Mouse (Mus musculus) hindbrain, embryonic 14.5 days (tissue): ENCODE measurements around the gene Tigar. TPM values are rescaled to one million over a fixed set of nuclear protein-coding genes. Genes with fewer than 3 reads are reported as not detected.

Source experiments
- ATAC-seq: fragments of 200-750 bp; cut with Nextera tagmentation; 2 replicates; pipeline ENCODE4 v1.8.0; 2017; ENCODE audit warnings: moderate number of reproducible peaks, mild to moderate bottlenecking, moderate TSS enrichment, moderate library complexity; ENCODE audit not compliant: low FRiP score
- DNase-seq: peaks from one replicate; pipeline ENCODE4 v3.0.0-alpha.2; 2015; ENCODE audit warnings: low spot score
- H3K27ac ChIP-seq: fragments of 300-500 bp; sonication (generic); 2 replicates; pipeline ENCODE4 v1.5.1; 2014; ENCODE audit warnings: mild to moderate bottlenecking, moderate library complexity
- H3K27me3 ChIP-seq: fragments of 300-500 bp; sonication (generic); 2 replicates; pipeline ENCODE4 v1.6.1; 2014; ENCODE audit warnings: mild to moderate bottlenecking, low read length, mixed read lengths; ENCODE audit not compliant: control insufficient read depth, insufficient read depth
- H3K36me3 ChIP-seq: fragments of 300-500 bp; sonication (generic); replicated peaks from 2 replicates; pipeline ENCODE4 v1.6.1; 2014; ENCODE audit not compliant: control insufficient read depth, insufficient read depth
- H3K4me1 ChIP-seq: fragments of 300-500 bp; sonication (generic); replicated peaks from 2 replicates; pipeline ENCODE4 v1.6.1; 2014; ENCODE audit warnings: antibody characterized with exemption, low read length, mixed read lengths; ENCODE audit not compliant: control insufficient read depth, insufficient read depth
- H3K4me2 ChIP-seq: fragments of 300-500 bp; sonication (generic); replicated peaks from 2 replicates; pipeline ENCODE4 v1.6.1; 2014; ENCODE audit warnings: mild to moderate bottlenecking, moderate library complexity
- H3K4me3 ChIP-seq: fragments of 300-500 bp; sonication (generic); replicated peaks from 2 replicates; pipeline ENCODE4 v1.5.1; 2014; ENCODE audit warnings: mild to moderate bottlenecking, low read length
- H3K9ac ChIP-seq: fragments of 300-500 bp; sonication (generic); 2 replicates; pipeline ENCODE4 v1.6.1; 2014
- H3K9me3 ChIP-seq: fragments of 300-500 bp; sonication (generic); 2 replicates; pipeline ENCODE4 v1.6.1; 2016; ENCODE audit warnings: low read length; ENCODE audit not compliant: control insufficient read depth
- WGBS: fragments of 180-500 bp; shearing (Covaris S2); extraction: QIAGEN DNeasy Blood & Tissue Kit; methylation state at CpG from one replicate; pipeline ENCODE4 v1.1.7; 2014; 5-methylcytosine and 5-hydroxymethylcytosine counted together
- polyA plus RNA-seq: library from polyadenylated mRNA; unstranded; fragments of >200 nt; fragmentation: Nextera tagmentation; extraction: Ambion mirVana; gene quantifications from 2 replicates; pipeline ENCODE4 v1.2.1, GENCODE M21; 2014

The Tigar gene
- polyA plus RNA-seq, 1 experiment from 2014 or later: 6.5 TPM

- DNase-seq (no peak), ATAC-seq (no peak)
- no peak overlapping the region for H3K4me3 ChIP-seq
- H3K9ac ChIP-seq: no peak overlapping the region
- H3K36me3 ChIP-seq: no peaks in the 10 kb centered on the region
- no peaks in the 10 kb centered on the region for H3K4me1 ChIP-seq
- peaks cover 8% of the 10 kb centered on the region; the same call in 1 of the 2 replicates for H3K27me3 ChIP-seq
- H3K4me2 ChIP-seq: no peak overlapping the region
- H3K9me3 ChIP-seq: no peaks in the 10 kb centered on the region
- 86% methylated on average over 7 of the region's 7 CpGs for WGBS
- no peak overlapping the region for H3K27ac ChIP-seq
These were observed 34.4 kb upstream of the Tigar start for GRCm38 (mm10) chr6:127143576-127144288.

- ATAC-seq (no peak), DNase-seq (no peak)
- WGBS: 82% methylated on average over 10 of the region's 10 CpGs
- Histone ChIP-seq H3K36me3 (no peaks in the 10 kb centered on the region), H3K27me3 (peaks cover 2% of the 10 kb centered on the region; the same call in 1 of the 2 replicates), H3K9me3 (no peaks in the 10 kb centered on the region), H3K9ac (no peak overlapping the region), H3K4me1 (no peaks in the 10 kb centered on the region), H3K4me3 (no peak overlapping the region), H3K27ac (no peak overlapping the region), H3K4me2 (no peak overlapping the region)
These were observed 33.8 kb upstream of the Tigar start for GRCm38 (mm10) chr6:127143124-127143520.

GRCm38 (mm10) chr6:127142154-127143123 is 33.1 kb upstream of the Tigar start:
- Histone ChIP-seq H3K4me3 (no peak overlapping the region), H3K4me2 (no peak overlapping the region)

GRCm38 (mm10) chr6:127138962-127139361 is 29.6 kb upstream of the Tigar start:
- WGBS: 97% methylated on average over 11 of the region's 11 CpGs
- ATAC-seq: no peak
- no peaks in the 10 kb centered on the region for H3K36me3 ChIP-seq

More at GRCm38 (mm10) chr6:127142154-127143123, 33.1 kb upstream of the Tigar start:
- Histone ChIP-seq H3K9me3 (no peaks in the 10 kb centered on the region), H3K27ac (no peak overlapping the region), H3K9ac (no peak overlapping the region), H3K4me1 (no peaks in the 10 kb centered on the region), H3K36me3 (no peaks in the 10 kb centered on the region), H3K27me3 (no peaks in the 10 kb centered on the region)
- DNase-seq (peak; percentile 88), ATAC-seq (peak; percentile 35; the same call in 1 of the 2 replicates)
- 26% methylated on average over 9 of the region's 10 CpGs for WGBS

GRCm38 (mm10) chr6:127133433-127134245 is 24.3 kb upstream of the Tigar start:
- Histone ChIP-seq H3K4me3 (no peak overlapping the region), H3K9ac (peak overlapping the region; percentile 28; the same call in 1 of the 2 replicates), H3K27ac (no peak overlapping the region), H3K4me1 (no peaks in the 10 kb centered on the region; the same call in 1 of the 2 replicates), H3K27me3 (no peaks in the 10 kb centered on the region), H3K9me3 (no peaks in the 10 kb centered on the region), H3K4me2 (peak overlapping the region; percentile 39), H3K36me3 (no peaks in the 10 kb centered on the region)
- DNase-seq (peak; percentile 43), ATAC-seq (peak; percentile 85)
- WGBS: 31% methylated on average over 14 of the region's 16 CpGs

More at GRCm38 (mm10) chr6:127138962-127139361, 29.6 kb upstream of the Tigar start:
- Histone ChIP-seq H3K9ac (no peak overlapping the region), H3K27me3 (no peaks in the 10 kb centered on the region), H3K4me1 (no peaks in the 10 kb centered on the region), H3K27ac (no peak overlapping the region), H3K4me2 (no peak overlapping the region), H3K4me3 (no peak overlapping the region), H3K9me3 (no peaks in the 10 kb centered on the region)
- no peak for DNase-seq

- no peak overlapping the region for H3K27ac ChIP-seq
- no peaks in the 10 kb centered on the region for H3K36me3 ChIP-seq
- no peaks in the 10 kb centered on the region for H3K9me3 ChIP-seq
- ATAC-seq (no peak), DNase-seq (no peak)
- no peaks in the 10 kb centered on the region for H3K27me3 ChIP-seq
- no peak overlapping the region for H3K4me2 ChIP-seq
- no peak overlapping the region for H3K4me3 ChIP-seq
- no peak overlapping the region for H3K9ac ChIP-seq
- no peaks in the 10 kb centered on the region; the same call in 1 of the 2 replicates for H3K4me1 ChIP-seq
- WGBS: 78% methylated on average over 3 of the region's 3 CpGs
These were observed 23.4 kb upstream of the Tigar start for GRCm38 (mm10) chr6:127132719-127133118.

- DNase-seq: no peak
- no peak overlapping the region for H3K27ac ChIP-seq
These were observed 22.6 kb upstream of the Tigar start for GRCm38 (mm10) chr6:127131946-127132345.

GRCm38 (mm10) chr6:127130377-127130776 is 21.0 kb upstream of the Tigar start:
- Histone ChIP-seq H3K9ac (no peak overlapping the region), H3K4me2 (no peak overlapping the region), H3K27me3 (no peaks in the 10 kb centered on the region), H3K4me3 (no peak overlapping the region), H3K4me1 (no peaks in the 10 kb centered on the region; the same call in 1 of the 2 replicates), H3K36me3 (no peaks in the 10 kb centered on the region), H3K27ac (no peak overlapping the region), H3K9me3 (no peaks in the 10 kb centered on the region)
- WGBS: 65% methylated on average over 13 of the region's 13 CpGs
- ATAC-seq (no peak), DNase-seq (no peak)

More at GRCm38 (mm10) chr6:127131946-127132345, 22.6 kb upstream of the Tigar start:
- H3K9me3 ChIP-seq: no peaks in the 10 kb centered on the region
- H3K27me3 ChIP-seq: no peaks in the 10 kb centered on the region
- H3K4me3 ChIP-seq: no peak overlapping the region
- WGBS: 92% methylated on average over 3 of the region's 3 CpGs
- no peaks in the 10 kb centered on the region; the same call in 1 of the 2 replicates for H3K4me1 ChIP-seq
- H3K9ac ChIP-seq: no peak overlapping the region
- no peaks in the 10 kb centered on the region for H3K36me3 ChIP-seq
- no peak overlapping the region for H3K4me2 ChIP-seq
- ATAC-seq: no peak
